ENCODE assay signal across 8 mouse cellular contexts in genomic region chr11:84642300-84643106, GRCm38 (mm10).
A peak's percentile ranks its signal among the peaks of the same experiment; 100 is the strongest.
DNase-seq lines count a peak whose midpoint lies in the region; ATAC-seq and TF ChIP-seq lines count a peak whose summit lies in the region.

No protein-coding gene starts in this region.

- H3K9ac ChIP-seq in liver, embryonic 11.5 days (ENCODE audit: low read depth, low read length), result peak overlapping the region; percentile 22; the same call in 1 of the 2 replicates
- H3K9ac ChIP-seq in heart, embryonic 13.5 days, result peak overlapping the region; percentile 80
- H3K9ac ChIP-seq in midbrain, postnatal 0 days (replicated peaks; ENCODE audit: low read length, poor library complexity, severe bottlenecking), result peak overlapping the region; percentile 76

- peak overlapping the region; percentile 61 for H3K4me2 ChIP-seq in liver, embryonic 11.5 days
- H3K4me2 ChIP-seq in heart, embryonic 13.5 days, result peak overlapping the region; percentile 78
- peak overlapping the region; percentile 87 for H3K4me2 ChIP-seq in midbrain, postnatal 0 days (ENCODE audit: low read depth, low read length, poor library complexity, severe bottlenecking)

- no peak for TF ChIP-seq CTCF in midbrain, postnatal 0 days (IDR thresholded peaks at IDR 0.05)

- H3K27ac ChIP-seq in liver, embryonic 11.5 days (ENCODE audit: low read depth, low read length), result no peak overlapping the region
- H3K27ac ChIP-seq in heart, embryonic 13.5 days (replicated peaks), result no peak overlapping the region
- H3K27ac ChIP-seq in midbrain, postnatal 0 days (ENCODE audit: low read depth, low read length), result peak overlapping the region; percentile 69

- no peaks in the 10 kb centered on the region for H3K36me3 ChIP-seq in liver, embryonic 11.5 days (ENCODE audit: control insufficient read depth, insufficient read depth, low read length)
- no peaks in the 10 kb centered on the region for H3K36me3 ChIP-seq in heart, embryonic 13.5 days
- no peaks in the 10 kb centered on the region for H3K36me3 ChIP-seq in midbrain, postnatal 0 days (ENCODE audit: insufficient read depth, low read length)

- no peak for ATAC-seq in liver, embryonic 11.5 days (replicated peaks; ENCODE audit: low FRiP score)
- ATAC-seq in heart, embryonic 13.5 days (ENCODE audit: extremely low read depth, insufficient number of reproducible peaks, low FRiP score, low TSS enrichment), result no peak; the same call in 1 of the 2 replicates
- peak; percentile 57 for ATAC-seq in midbrain, postnatal 0 days (ENCODE audit: low FRiP score)
- ATAC-seq in CD4-positive, CD25-positive, alpha-beta regulatory T cell, adult 4 months, result no peak

- H3K4me1 ChIP-seq in liver, embryonic 11.5 days (replicated peaks; ENCODE audit: control insufficient read depth, insufficient read depth, low read length), result no peaks in the 10 kb centered on the region; the same call in 1 of the 2 replicates
- peaks cover 11% of the 10 kb centered on the region; the same call in 1 of the 2 replicates for H3K4me1 ChIP-seq in heart, embryonic 13.5 days
- H3K4me1 ChIP-seq in midbrain, postnatal 0 days (ENCODE audit: insufficient read depth, low read length), result peaks cover 9% of the 10 kb centered on the region; the same call in 1 of the 2 replicates

- peaks cover 77% of the 10 kb centered on the region for H3K27me3 ChIP-seq in liver, embryonic 11.5 days (replicated peaks; ENCODE audit: control insufficient read depth, insufficient read depth, low read length)
- peaks cover 85% of the 10 kb centered on the region for H3K27me3 ChIP-seq in heart, embryonic 13.5 days (replicated peaks)
- no peaks in the 10 kb centered on the region for H3K27me3 ChIP-seq in midbrain, postnatal 0 days (ENCODE audit: insufficient read depth, low read length)

- WGBS in liver, embryonic 11.5 days, result 5% methylated on average over 67 of the region's 67 CpGs
- 2% methylated on average over 63 of the region's 67 CpGs for WGBS in heart, embryonic 13.5 days
- 4% methylated on average over 55 of the region's 67 CpGs for WGBS in midbrain, postnatal 0 days

- peak overlapping the region; percentile 35 for H3K4me3 ChIP-seq in liver, embryonic 11.5 days (ENCODE audit: low read depth, low read length)
- H3K4me3 ChIP-seq in heart, embryonic 13.5 days, result peak overlapping the region; percentile 61
- peak overlapping the region; percentile 48 for H3K4me3 ChIP-seq in midbrain, postnatal 0 days (ENCODE audit: low read depth, low read length)

- DNase-seq in liver, embryonic 11.5 days (ENCODE audit: low spot score), result no peak
- DNase-seq in liver, result no peak
- DNase-seq in cerebellum, postnatal 14 days, result peak; percentile 78 to 82
- DNase-seq in kidney, postnatal 25 days, result peak; percentile 16 to 52
- peak; percentile 38 for DNase-seq in midbrain, postnatal 0 days (ENCODE audit: low spot score)
- DNase-seq in urinary bladder, postnatal 14 days (ENCODE audit: low spot score), result no peak

- H3K9me3 ChIP-seq in liver, embryonic 11.5 days (ENCODE audit: control insufficient read depth, low read length), result no peaks in the 10 kb centered on the region
- H3K9me3 ChIP-seq in heart, embryonic 13.5 days, result peaks cover 4% of the 10 kb centered on the region
- no peaks in the 10 kb centered on the region for H3K9me3 ChIP-seq in midbrain, postnatal 0 days (ENCODE audit: low read length)

Comparison
In these comparisons a context has a peak if more than half of its experiments do, and no peak if none do; other contexts are left out.
1. DNase-seq: peak in cerebellum, postnatal 14 days (2 of 2), kidney, postnatal 25 days (2 of 2) and midbrain, postnatal 0 days (single experiment); none in liver, embryonic 11.5 days (single experiment), liver (single experiment) and urinary bladder, postnatal 14 days (single experiment).
2. H3K9ac ChIP-seq: peak in every context shown above with its lines; median percentile 80 in heart, embryonic 13.5 days; 76 in midbrain, postnatal 0 days; 22 in liver, embryonic 11.5 days.
3. Peak in every context shown above with its lines, with median percentiles within 50 percentile points of each other: H3K4me2 ChIP-seq and H3K4me3 ChIP-seq.